Mouse (Mus musculus) midbrain, embryonic 12.5 days (tissue): ENCODE data around the gene H1foo. TPM values are rescaled to one million over a fixed set of nuclear protein-coding genes. Genes with fewer than 3 reads are reported as not detected.

Experiments used
- ATAC-seq: fragments of 200-750 bp; cut with Nextera tagmentation; 2 replicates; pipeline ENCODE4 v1.8.0; 2017; ENCODE audit warnings: low read depth, moderate TSS enrichment, moderate library complexity; ENCODE audit not compliant: low FRiP score
- H3K27ac ChIP-seq: fragments of 300-500 bp; sonication (generic); replicated peaks from 2 replicates; pipeline ENCODE4 v1.5.1; 2016; ENCODE audit warnings: mild to moderate bottlenecking
- H3K27me3 ChIP-seq: fragments of 300-500 bp; sonication (generic); 2 replicates; pipeline ENCODE4 v1.6.1; 2016; ENCODE audit warnings: mild to moderate bottlenecking
- H3K36me3 ChIP-seq: fragments of 300-500 bp; sonication (generic); 2 replicates; pipeline ENCODE4 v1.6.1; 2016
- H3K4me1 ChIP-seq: fragments of 300-500 bp; sonication (generic); 2 replicates; pipeline ENCODE4 v1.6.1; 2016
- H3K4me2 ChIP-seq: fragments of 300-500 bp; sonication (generic); replicated peaks from 2 replicates; pipeline ENCODE4 v1.6.1; 2016; ENCODE audit warnings: mild to moderate bottlenecking, moderate library complexity
- H3K4me3 ChIP-seq: fragments of 300-500 bp; sonication (generic); 2 replicates; pipeline ENCODE4 v1.5.1; 2016; ENCODE audit warnings: mild to moderate bottlenecking
- H3K9ac ChIP-seq: fragments of 300-500 bp; sonication (generic); replicated peaks from 2 replicates; pipeline ENCODE4 v1.6.1; 2016; ENCODE audit warnings: mild to moderate bottlenecking, moderate library complexity
- H3K9me3 ChIP-seq: fragments of 300-500 bp; sonication (generic); 2 replicates; pipeline ENCODE4 v1.6.1; 2016; ENCODE audit warnings: mild to moderate bottlenecking
- WGBS: fragments of 180-500 bp; shearing (Covaris S2); methylation state at CpG from one replicate; pipeline ENCODE4 v1.1.7; 2016; 5-methylcytosine and 5-hydroxymethylcytosine counted together
- polyA plus RNA-seq: library from polyadenylated mRNA; unstranded; fragments of >200 nt; fragmentation: Nextera tagmentation; extraction: Ambion mirVana; gene quantifications from 2 replicates; pipeline ENCODE4 v1.2.1, GENCODE M21; 2016

H1foo gene
- not detected in 2 replicates for polyA plus RNA-seq

- H3K36me3 ChIP-seq = no peaks in the 10 kb centered on the region
- ATAC-seq = no peak
- H3K27ac ChIP-seq = no peak within 1 kb of the TSS
- no peak within 1 kb of the TSS for H3K4me3 ChIP-seq
- no peak within 1 kb of the TSS for H3K4me2 ChIP-seq
- H3K9me3 ChIP-seq = no peaks in the 10 kb centered on the region
- H3K27me3 ChIP-seq = no peaks in the 10 kb centered on the region
- WGBS = 80% methylated on average over 5 of the region's 5 CpGs
- H3K4me1 ChIP-seq = peaks cover 3% of the 10 kb centered on the region; the same call in 1 of the 2 replicates
- no peak within 1 kb of the TSS for H3K9ac ChIP-seq
Observed at GRCm38 (mm10) chr6:115944638-115945037, at the start of gene H1foo. TSS of gene H1foo (plus strand) at chr6:115944938.

- H3K4me1 ChIP-seq = peaks cover 15% of the 10 kb centered on the region
- no peak overlapping the region for H3K4me2 ChIP-seq
- WGBS = 74% methylated on average over 1 of the region's 1 CpGs
- H3K36me3 ChIP-seq = peaks cover 23% of the 10 kb centered on the region; the same call in 1 of the 2 replicates
- no peak overlapping the region for H3K27ac ChIP-seq
- H3K9me3 ChIP-seq = no peaks in the 10 kb centered on the region
- no peak for ATAC-seq
- no peak overlapping the region for H3K9ac ChIP-seq
- no peak overlapping the region for H3K4me3 ChIP-seq
- 0 out of 2 replicates have a peak, but pooled peaks cover 4% of the 10 kb centered on the region for H3K27me3 ChIP-seq
Observed at GRCm38 (mm10) chr6:115896346-115896745, 48.4 kb upstream of the H1foo start.

- WGBS = 86% methylated on average over 4 of the region's 4 CpGs
- Histone ChIP-seq H3K27ac (no peak overlapping the region), H3K36me3 (peaks cover 19% of the 10 kb centered on the region; the same call in 1 of the 2 replicates), H3K9ac (no peak overlapping the region), H3K4me3 (no peak overlapping the region), H3K4me1 (peaks cover 10% of the 10 kb centered on the region), H3K9me3 (no peaks in the 10 kb centered on the region), H3K4me2 (no peak overlapping the region), H3K27me3 (0 out of 2 replicates have a peak, but pooled peaks cover 4% of the 10 kb centered on the region)
- no peak for ATAC-seq
Observed at GRCm38 (mm10) chr6:115897117-115897516, 47.6 kb upstream of the H1foo start.

- 90% methylated on average over 7 of the region's 7 CpGs for WGBS
- ATAC-seq = no peak
- Histone ChIP-seq H3K4me2 (no peak overlapping the region), H3K36me3 (peaks cover 18% of the 10 kb centered on the region), H3K27ac (no peak overlapping the region), H3K27me3 (0 out of 2 replicates have a peak, but pooled peaks cover 3% of the 10 kb centered on the region), H3K9ac (no peak overlapping the region), H3K9me3 (no peaks in the 10 kb centered on the region), H3K4me3 (no peak overlapping the region), H3K4me1 (0 out of 2 replicates have a peak, but pooled peaks cover 5% of the 10 kb centered on the region)
Observed at GRCm38 (mm10) chr6:115897926-115898520, 46.7 kb upstream of the H1foo start.

- H3K4me3 ChIP-seq = no peak overlapping the region
- no peaks in the 10 kb centered on the region for H3K9me3 ChIP-seq
- no peaks in the 10 kb centered on the region for H3K27me3 ChIP-seq
- H3K27ac ChIP-seq = no peak overlapping the region
- no peak for ATAC-seq
- H3K4me2 ChIP-seq = no peak overlapping the region
- H3K36me3 ChIP-seq = peaks cover 28% of the 10 kb centered on the region
- H3K4me1 ChIP-seq = 0 out of 2 replicates have a peak, but pooled peaks cover 5% of the 10 kb centered on the region
- H3K9ac ChIP-seq = no peak overlapping the region
- 31% methylated on average over 3 of the region's 3 CpGs for WGBS
Observed at GRCm38 (mm10) chr6:115901062-115901461, 43.7 kb upstream of the H1foo start.

GRCm38 (mm10) chr6:115901489-115901931 is 43.2 kb upstream of the H1foo start:
- H3K9me3 ChIP-seq = no peaks in the 10 kb centered on the region
- 77% methylated on average over 8 of the region's 8 CpGs for WGBS
- H3K27me3 ChIP-seq = no peaks in the 10 kb centered on the region
- no peak for ATAC-seq
- H3K36me3 ChIP-seq = peaks cover 30% of the 10 kb centered on the region
- 0 out of 2 replicates have a peak, but pooled peaks cover 5% of the 10 kb centered on the region for H3K4me1 ChIP-seq
- no peak overlapping the region for H3K27ac ChIP-seq
- no peak overlapping the region for H3K4me3 ChIP-seq
- H3K9ac ChIP-seq = no peak overlapping the region
- no peak overlapping the region for H3K4me2 ChIP-seq

GRCm38 (mm10) chr6:115902545-115902944 is 42.2 kb upstream of the H1foo start:
- H3K27ac ChIP-seq = no peak overlapping the region
- H3K4me2 ChIP-seq = no peak overlapping the region
- ATAC-seq = no peak
- H3K4me3 ChIP-seq = no peak overlapping the region
- no peak overlapping the region for H3K9ac ChIP-seq
- H3K9me3 ChIP-seq = no peaks in the 10 kb centered on the region
- H3K4me1 ChIP-seq = 0 out of 2 replicates have a peak, but pooled peaks cover 5% of the 10 kb centered on the region
- no peaks in the 10 kb centered on the region for H3K27me3 ChIP-seq
- peaks cover 40% of the 10 kb centered on the region for H3K36me3 ChIP-seq
- WGBS = 77% methylated on average over 3 of the region's 3 CpGs

- Histone ChIP-seq H3K4me2 (no peak overlapping the region), H3K36me3 (peaks cover 36% of the 10 kb centered on the region), H3K27me3 (no peaks in the 10 kb centered on the region), H3K4me1 (0 out of 2 replicates have a peak, but pooled peaks cover 8% of the 10 kb centered on the region), H3K4me3 (no peak overlapping the region), H3K27ac (no peak overlapping the region), H3K9ac (no peak overlapping the region), H3K9me3 (no peaks in the 10 kb centered on the region)
- WGBS = 91% methylated on average over 6 of the region's 6 CpGs
- no peak for ATAC-seq
Observed at GRCm38 (mm10) chr6:115905568-115905967, 39.2 kb upstream of the H1foo start.

- no peak overlapping the region for H3K4me2 ChIP-seq
- 77% methylated on average over 1 of the region's 1 CpGs for WGBS
- 0 out of 2 replicates have a peak, but pooled peaks cover 4% of the 10 kb centered on the region for H3K4me1 ChIP-seq
- no peak overlapping the region for H3K4me3 ChIP-seq
- no peaks in the 10 kb centered on the region for H3K9me3 ChIP-seq
- no peak overlapping the region for H3K27ac ChIP-seq
- ATAC-seq = no peak
- H3K36me3 ChIP-seq = peaks cover 36% of the 10 kb centered on the region
- H3K27me3 ChIP-seq = no peaks in the 10 kb centered on the region
- H3K9ac ChIP-seq = no peak overlapping the region
Observed at GRCm38 (mm10) chr6:115906455-115906854, 38.3 kb upstream of the H1foo start.

GRCm38 (mm10) chr6:115906871-115907270 is 37.9 kb upstream of the H1foo start:
- peaks cover 36% of the 10 kb centered on the region for H3K36me3 ChIP-seq
- 88% methylated on average over 2 of the region's 2 CpGs for WGBS

GRCm38 (mm10) chr6:115908421-115908982 is 36.2 kb upstream of the H1foo start:
- Histone ChIP-seq H3K27ac (no peak overlapping the region), H3K4me2 (no peak overlapping the region), H3K27me3 (no peaks in the 10 kb centered on the region), H3K9me3 (no peaks in the 10 kb centered on the region), H3K9ac (no peak overlapping the region), H3K4me1 (0 out of 2 replicates have a peak, but pooled peaks cover 3% of the 10 kb centered on the region), H3K36me3 (peaks cover 32% of the 10 kb centered on the region; the same call in 1 of the 2 replicates), H3K4me3 (no peak overlapping the region)
- no peak for ATAC-seq
- 36% methylated on average over 6 of the region's 6 CpGs for WGBS

More at GRCm38 (mm10) chr6:115906871-115907270, 37.9 kb upstream of the H1foo start:
- Histone ChIP-seq H3K9me3 (no peaks in the 10 kb centered on the region), H3K27me3 (no peaks in the 10 kb centered on the region), H3K4me1 (0 out of 2 replicates have a peak, but pooled peaks cover 3% of the 10 kb centered on the region), H3K9ac (no peak overlapping the region), H3K4me2 (no peak overlapping the region), H3K4me3 (no peak overlapping the region), H3K27ac (no peak overlapping the region)
- no peak for ATAC-seq

GRCm38 (mm10) chr6:115909052-115909451 is 35.7 kb upstream of the H1foo start:
- ATAC-seq = no peak
- Histone ChIP-seq H3K4me3 (no peak overlapping the region), H3K9me3 (no peaks in the 10 kb centered on the region), H3K9ac (no peak overlapping the region), H3K27ac (no peak overlapping the region), H3K36me3 (peaks cover 29% of the 10 kb centered on the region; the same call in 1 of the 2 replicates), H3K27me3 (no peaks in the 10 kb centered on the region), H3K4me1 (0 out of 2 replicates have a peak, but pooled peaks cover 3% of the 10 kb centered on the region), H3K4me2 (no peak overlapping the region)
- WGBS = 69% methylated on average over 3 of the region's 3 CpGs
